Mouse (Mus musculus): ENCODE data around the gene Rtp3. TPM values are rescaled to one million over a fixed set of nuclear protein-coding genes. Genes with fewer than 3 reads are reported as not detected.

Rtp3 gene
- not detected for polyA plus RNA-seq (2017; shearing (Covaris generic))

GRCm38 (mm10) chr9:110990204-110990603 is at the start of gene Rtp3:
Gene Rtp3 (minus strand): TSS chr9:110990583.

GRCm38 (mm10) chr9:111019022-111019421 is 28.6 kb upstream of the Rtp3 start, which contains the start of gene Ltf:
Gene Ltf (plus strand): TSS chr9:111019271.

GRCm38 (mm10) chr9:110951397-110951796 is 39.0 kb downstream of the Rtp3 start, which contains the start of gene Lrrc2:
Gene Lrrc2 (plus strand): TSS chr9:110951545.

GRCm38 (mm10) chr9:110945926-110946325 is 44.5 kb downstream of the Rtp3 start, which contains the start of gene Tdgf1:
Gene Tdgf1 (minus strand): TSS chr9:110946158.

Other genes with a start within 250 kb of the Rtp3 start
- gene Myl3, start 248.7 kb downstream of the Rtp3 start, polyA plus RNA-seq (2017; shearing (Covaris generic)), result not detected
- not detected for gene Pth1r, start 243.4 kb downstream of the Rtp3 start, polyA plus RNA-seq (2017; shearing (Covaris generic))
- gene Prss42, start 192.4 kb downstream of the Rtp3 start, polyA plus RNA-seq (2017; shearing (Covaris generic)), result not detected
- not detected for gene Prss44, start 176.6 kb downstream of the Rtp3 start, polyA plus RNA-seq (2017; shearing (Covaris generic))
- gene Prss43, start 163.9 kb downstream of the Rtp3 start, polyA plus RNA-seq (2017; shearing (Covaris generic)), result not detected
- not detected for gene Prss45, start 156.0 kb downstream of the Rtp3 start, polyA plus RNA-seq (2017; shearing (Covaris generic))
- gene Prss46, start 146.1 kb downstream of the Rtp3 start, polyA plus RNA-seq (2017; shearing (Covaris generic)), result not detected
- not detected for gene Prss50, start 132.6 kb downstream of the Rtp3 start, polyA plus RNA-seq (2017; shearing (Covaris generic))
- 23.4 TPM for gene Als2cl, start 110.7 kb downstream of the Rtp3 start, polyA plus RNA-seq (2017; shearing (Covaris generic))
- gene Tmie, start 110.5 kb downstream of the Rtp3 start, polyA plus RNA-seq (2017; shearing (Covaris generic)), result 0.92 TPM
- not detected for gene Fam240a, start 73.7 kb downstream of the Rtp3 start, polyA plus RNA-seq (2017; shearing (Covaris generic))
- 0.57 TPM for gene Tdgf1, start 44.4 kb downstream of the Rtp3 start, polyA plus RNA-seq (2017; shearing (Covaris generic))
- gene Lrrc2, start 39.0 kb downstream of the Rtp3 start, polyA plus RNA-seq (2017; shearing (Covaris generic)), result not detected
- gene Ltf, start 28.7 kb upstream of the Rtp3 start, polyA plus RNA-seq (2017; shearing (Covaris generic)), result not detected
- gene Ccrl2, start 66.9 kb upstream of the Rtp3 start, polyA plus RNA-seq (2017; shearing (Covaris generic)), result 11.1 TPM
- gene Lrrfip2, start 127.0 kb upstream of the Rtp3 start, polyA plus RNA-seq (2017; shearing (Covaris generic)), result 30.8 TPM

All from effector memory CD4-positive, alpha-beta T cell, adult 5 months (primary cell).